In genomic region chr1:33742903-33743302, GRCm38 (mm10) we compare ENCODE assay signal across 8 mouse cellular contexts. TPM values are rescaled to one million over a fixed set of nuclear protein-coding genes. Genes with fewer than 3 reads are reported as not detected.
A peak's percentile ranks its signal among the peaks of the same experiment; 100 is the strongest.
DNase-seq lines count a peak whose midpoint lies in the region; ATAC-seq lines count a peak whose summit lies in the region.

No protein-coding gene starts in this region.

- no peaks in the 10 kb centered on the region for H3K9me3 ChIP-seq in midbrain, embryonic 10.5 days (replicated peaks)
- H3K9me3 ChIP-seq in midbrain, embryonic 16.5 days (replicated peaks; ENCODE audit: control insufficient read depth, low read length, poor library complexity, severe bottlenecking): no peaks in the 10 kb centered on the region

- H3K4me3 ChIP-seq in midbrain, embryonic 10.5 days: no peak overlapping the region
- no peak overlapping the region for H3K4me3 ChIP-seq in midbrain, embryonic 16.5 days (ENCODE audit: low read depth, low read length)

- H3K4me2 ChIP-seq in midbrain, embryonic 16.5 days (ENCODE audit: low read length): no peak overlapping the region

- ATAC-seq in midbrain, embryonic 16.5 days: no peak
- ATAC-seq in common myeloid progenitor, adult 5-6 weeks (replicated peaks; ENCODE audit: low read depth, poor library complexity, severe bottlenecking): peak; percentile 42; the same call in 1 of the 2 replicates

- H3K27ac ChIP-seq in midbrain, embryonic 10.5 days (replicated peaks): no peak overlapping the region
- no peak overlapping the region for H3K27ac ChIP-seq in midbrain, embryonic 16.5 days (ENCODE audit: low read length)

- 26% methylated on average over 8 of the region's 8 CpGs for WGBS in midbrain, embryonic 10.5 days
- WGBS in midbrain, embryonic 16.5 days: 17% methylated on average over 8 of the region's 8 CpGs

- peak; percentile 62 to 67 for DNase-seq in cerebellum, postnatal 25 days
- DNase-seq in cerebellum, adult 9-11 months: no peak
- peak; percentile 39 for DNase-seq in midbrain, embryonic 10.5 days (ENCODE audit: low spot score)
- DNase-seq in kidney, postnatal 4 days: peak; percentile 59 to 66
- peak; percentile 34 for DNase-seq in right cerebral cortex, postnatal 4 days
- no peak for DNase-seq in Muller cell, postnatal 12 days (ENCODE audit: inconsistent ontology term)

- H3K9ac ChIP-seq in midbrain, embryonic 16.5 days (ENCODE audit: low read depth, low read length): no peak overlapping the region

- H3K36me3 ChIP-seq in midbrain, embryonic 10.5 days: peaks cover 82% of the 10 kb centered on the region
- peaks cover 13% of the 10 kb centered on the region for H3K36me3 ChIP-seq in midbrain, embryonic 16.5 days (ENCODE audit: control insufficient read depth, insufficient read depth, low read length)

- no peaks in the 10 kb centered on the region for H3K27me3 ChIP-seq in midbrain, embryonic 10.5 days (ENCODE audit: low read depth, poor library complexity, severe bottlenecking)
- no peaks in the 10 kb centered on the region for H3K27me3 ChIP-seq in midbrain, embryonic 16.5 days (ENCODE audit: control insufficient read depth, insufficient read depth, low read depth, low read length)

- H3K4me1 ChIP-seq in midbrain, embryonic 10.5 days: no peaks in the 10 kb centered on the region
- no peaks in the 10 kb centered on the region for H3K4me1 ChIP-seq in midbrain, embryonic 16.5 days (ENCODE audit: control insufficient read depth, insufficient read depth, low read length)

RNA-seq across cellular contexts. Expression of gene Bag2, which starts 14.7 kb away (rescaled TPM):
- 39.0 and 52.2 TPM in 2 replicates for polyA plus RNA-seq in midbrain, embryonic 10.5 days (2016; fragmentation: Nextera tagmentation; extraction: Ambion mirVana)
- polyA plus RNA-seq in midbrain, embryonic 16.5 days (2015; fragmentation: Nextera tagmentation; extraction: Ambion mirVana): 22.5 and 23.0 TPM in 2 replicates
- total RNA-seq in common myeloid progenitor, adult 5-6 weeks (2017): 35.4 and 43.8 TPM in 2 replicates

RNA-seq across cellular contexts. Expression of gene Rab23, which starts 23.2 kb away (rescaled TPM):
- polyA plus RNA-seq in midbrain, embryonic 10.5 days (2016; fragmentation: Nextera tagmentation; extraction: Ambion mirVana): 30.9 and 33.2 TPM in 2 replicates
- 33.3 and 35.9 TPM in 2 replicates for polyA plus RNA-seq in midbrain, embryonic 16.5 days (2015; fragmentation: Nextera tagmentation; extraction: Ambion mirVana)
- 3.7 and 4.3 TPM in 2 replicates for total RNA-seq in common myeloid progenitor, adult 5-6 weeks (2017)

Comparison
In these comparisons a context has a peak if more than half of its experiments do, and no peak if none do; other contexts are left out.
1. DNase-seq: peak in cerebellum, postnatal 25 days (2 of 2), midbrain, embryonic 10.5 days (single experiment), kidney, postnatal 4 days (2 of 2) and right cerebral cortex, postnatal 4 days (single experiment); none in cerebellum, adult 9-11 months (single experiment) and Muller cell, postnatal 12 days (single experiment).